Mouse (Mus musculus) heart, postnatal 25 days (tissue): ENCODE measurements around the gene Coro1a. TPM values are rescaled to one million over a fixed set of nuclear protein-coding genes. Genes with fewer than 3 reads are reported as not detected.
"Not testable (repeated sequence)": the region's sequence is repeated elsewhere in the genome, so short reads cannot be mapped to it uniquely, and the experiment has no call there.

Experiments
- DNase-seq: peaks from one replicate; pipeline ENCODE4 v3.0.0; 2022; ENCODE audit warnings: low spot score
- intact Hi-C: fragments of 180-260 bp; cut with DNase I; formaldehyde crosslinking; loops from one replicate; pipeline ENCODE4 v1.15.1; 2025
- total RNA-seq, 2 experiments: library from RNA; stranded (reverse); gene quantifications; 2 replicates each; pipeline ENCODE4 v1.2.3; 2021

Coro1a gene
- 10 to 100 TPM; 10.6 to 10.8 TPM for total RNA-seq

- intact Hi-C loops: no loop called here
- DNase-seq: no peak
Measured at GRCm38 (mm10) chr7:126707442-126708174, at the start of gene Coro1a. TSS of gene Coro1a (minus strand) at chr7:126707787.

GRCm38 (mm10) chr7:126754866-126755265, 47.3 kb upstream of the Coro1a start:
- intact Hi-C loops: loop anchor here (10.0 kb wide), 1 partner anchor 350 kb away; no protein-coding TSS in a partner anchor
- peak; percentile 51 for DNase-seq

DNA sequence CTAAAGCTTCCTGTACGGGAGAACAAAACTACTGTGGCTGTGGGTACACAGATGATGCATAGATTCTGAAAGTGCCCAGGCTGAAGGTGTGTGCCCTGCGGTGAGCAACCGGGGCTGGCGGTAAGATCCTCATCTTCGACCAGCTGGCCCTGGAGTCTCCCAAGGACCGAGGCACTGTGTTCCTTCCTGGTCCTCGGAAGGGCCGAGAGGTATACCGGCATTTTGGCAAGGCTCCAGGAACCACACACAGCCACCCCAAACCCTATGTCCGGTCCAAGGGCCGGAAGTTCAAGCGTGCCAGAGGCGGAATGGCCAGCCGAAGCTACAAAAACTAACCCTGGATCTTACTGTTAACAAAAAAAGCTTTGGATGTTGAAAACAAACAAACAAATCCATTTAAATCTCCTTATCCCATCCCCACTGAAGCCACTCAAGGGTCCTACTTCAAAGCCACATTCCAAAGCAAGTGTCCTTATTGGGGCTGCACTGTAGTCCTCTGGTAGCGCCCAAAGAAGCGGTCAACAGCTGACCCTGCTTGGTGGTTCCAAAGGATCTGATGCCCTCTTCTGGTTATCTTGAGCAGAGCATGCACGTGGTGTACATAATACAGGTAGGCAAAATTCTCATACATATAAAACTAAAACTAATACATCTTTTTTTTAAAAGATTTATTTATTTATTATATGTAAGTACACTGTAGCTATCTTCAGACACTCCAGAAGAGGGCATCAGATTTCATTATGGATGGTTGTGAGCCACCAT, 42.2 kb upstream of the Coro1a start:
- intact Hi-C loops: loop anchor here (5.0 to 10.0 kb wide), 2 partner anchors 47 to 355 kb away; no protein-coding TSS in a partner anchor
- no peak for DNase-seq

GRCm38 (mm10) chr7:126748824-126749223, 41.2 kb upstream of the Coro1a start:
- intact Hi-C loops: loop anchor here (5.0 kb wide), 1 partner anchor 47 kb away; no protein-coding TSS in a partner anchor
- DNase-seq: no peak

GRCm38 (mm10) chr7:126746798-126747197, 39.2 kb upstream of the Coro1a start:
- DNase-seq: no peak
- intact Hi-C loops: loop anchor here (5.0 kb wide), 1 partner anchor 44 kb away; no protein-coding TSS in a partner anchor

DNA sequence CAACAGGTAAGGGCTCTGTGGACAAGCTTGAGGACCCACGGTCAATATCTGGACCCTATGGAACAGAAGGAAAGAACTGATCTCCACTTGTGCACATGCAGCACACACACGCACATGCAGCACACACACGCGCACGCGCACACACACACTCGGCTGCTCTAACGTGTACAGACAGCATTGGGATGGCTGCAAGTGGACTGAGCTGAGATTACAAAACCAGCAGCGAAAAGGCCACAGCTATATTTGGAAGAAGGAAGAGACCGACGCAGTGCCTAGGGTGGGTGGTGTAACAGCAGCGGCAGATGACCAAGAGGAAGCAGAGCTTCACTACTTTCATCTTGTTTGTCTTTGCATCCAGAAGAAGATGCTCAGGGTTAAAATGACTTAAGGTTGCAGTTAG, 38.5 kb upstream of the Coro1a start:
- intact Hi-C loops: loop anchor here (5.0 kb wide), 1 partner anchor 44 kb away; no protein-coding TSS in a partner anchor
- no peak for DNase-seq

DNA sequence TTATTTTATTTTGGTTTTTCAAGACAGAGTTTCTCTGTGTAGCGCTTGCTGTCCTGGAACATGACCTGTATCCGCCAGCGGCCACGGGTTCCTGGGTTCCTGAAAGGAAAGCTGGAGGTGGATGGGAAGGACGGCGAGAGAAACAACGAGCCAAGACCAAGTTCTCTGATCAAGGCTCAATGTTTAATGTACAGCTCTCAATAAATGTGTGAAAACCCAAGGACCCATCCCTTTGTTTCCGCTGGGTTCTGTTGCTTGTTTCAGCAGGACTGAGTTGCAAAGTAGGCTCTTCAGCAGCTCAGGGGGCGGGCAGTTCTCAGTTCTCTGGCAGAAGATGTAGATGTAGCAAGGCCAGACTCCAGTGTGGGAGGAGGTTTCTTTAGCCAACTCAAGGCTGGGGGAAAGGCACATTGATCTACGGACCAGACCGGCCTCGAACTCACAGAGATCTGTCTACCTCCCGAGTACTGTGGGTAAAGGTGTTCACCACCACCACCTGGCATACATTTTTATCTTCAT, 34.4 kb upstream of the Coro1a start:
- DNase-seq: no peak
- intact Hi-C loops: no loop called here

- intact Hi-C loops: no loop called here
- DNase-seq: no peak
Measured at GRCm38 (mm10) chr7:126741452-126741851, 33.9 kb upstream of the Coro1a start.

DNA sequence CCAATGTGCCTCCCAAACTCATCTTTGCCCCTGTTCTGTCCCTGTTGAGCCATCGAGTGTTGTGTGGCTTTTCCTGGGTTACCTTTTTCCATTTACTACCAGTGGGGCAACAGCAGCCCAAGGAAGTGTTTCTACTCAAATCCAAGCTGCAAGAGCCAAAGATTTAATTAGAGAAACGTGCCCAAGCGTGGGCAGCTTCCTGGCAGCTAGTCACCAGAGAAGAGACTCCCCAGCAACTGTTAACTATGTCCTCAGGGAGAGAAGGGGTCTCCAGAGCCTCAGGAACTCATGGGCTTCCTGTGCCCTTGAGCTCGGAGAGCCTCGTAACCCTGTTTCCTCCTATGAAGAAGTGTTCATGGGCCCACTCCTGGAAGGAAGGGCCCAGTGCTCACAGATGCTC, 33.4 kb upstream of the Coro1a start:
- no peak for DNase-seq
- intact Hi-C loops: no loop called here

DNA sequence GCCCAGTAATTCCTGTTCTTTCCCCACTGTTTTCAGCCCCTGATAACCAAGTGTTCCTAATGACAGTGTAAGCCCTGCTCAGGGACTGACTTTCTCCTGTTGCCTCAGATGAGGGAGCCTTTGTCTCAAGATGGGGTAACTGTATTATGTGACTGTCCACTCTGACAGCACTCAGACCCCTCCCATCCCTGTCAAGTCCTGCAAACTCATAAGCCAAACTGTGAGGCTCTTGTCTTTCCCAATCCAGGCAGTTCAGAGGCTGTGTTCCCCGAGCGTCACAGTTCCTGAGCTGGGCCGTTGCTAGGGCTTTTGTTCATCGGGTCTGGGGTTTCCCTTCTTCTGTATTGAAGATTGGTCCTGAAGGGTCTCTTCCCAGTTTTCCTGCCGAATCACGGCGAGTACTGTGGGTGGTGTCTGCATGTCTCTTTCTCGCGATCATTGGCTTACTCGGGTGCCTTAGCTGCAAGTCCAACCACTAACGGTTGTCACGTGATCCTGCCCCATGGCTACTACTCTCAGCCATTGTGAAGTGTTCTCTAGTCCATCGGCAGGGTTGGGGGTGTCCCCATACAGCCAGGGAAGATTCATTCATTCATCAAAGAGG, 32.6 kb upstream of the Coro1a start:
- intact Hi-C loops: no loop called here
- no peak for DNase-seq

GRCm38 (mm10) chr7:126739551-126739950, 32.0 kb upstream of the Coro1a start:
- intact Hi-C loops: no loop called here
- DNase-seq: no peak

DNA sequence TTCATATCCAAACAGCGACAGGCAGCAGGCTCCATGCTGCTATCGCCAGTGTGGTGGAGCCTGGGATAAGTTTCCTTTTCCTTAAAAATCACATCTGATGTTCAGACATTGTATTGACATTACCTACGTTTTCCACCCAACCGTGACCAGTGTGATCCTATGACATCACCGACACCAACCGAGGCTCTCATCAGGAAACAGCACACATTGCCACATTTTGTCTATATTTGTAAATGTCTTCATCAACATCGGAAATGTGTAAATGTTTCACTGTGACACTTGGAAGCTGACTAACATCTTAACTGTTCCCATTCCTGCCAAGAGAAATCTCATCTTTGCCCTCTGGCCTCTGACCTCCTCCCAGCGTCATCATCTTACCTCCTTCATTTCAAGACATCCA, 28.5 kb upstream of the Coro1a start:
- intact Hi-C loops: no loop called here

DNA sequence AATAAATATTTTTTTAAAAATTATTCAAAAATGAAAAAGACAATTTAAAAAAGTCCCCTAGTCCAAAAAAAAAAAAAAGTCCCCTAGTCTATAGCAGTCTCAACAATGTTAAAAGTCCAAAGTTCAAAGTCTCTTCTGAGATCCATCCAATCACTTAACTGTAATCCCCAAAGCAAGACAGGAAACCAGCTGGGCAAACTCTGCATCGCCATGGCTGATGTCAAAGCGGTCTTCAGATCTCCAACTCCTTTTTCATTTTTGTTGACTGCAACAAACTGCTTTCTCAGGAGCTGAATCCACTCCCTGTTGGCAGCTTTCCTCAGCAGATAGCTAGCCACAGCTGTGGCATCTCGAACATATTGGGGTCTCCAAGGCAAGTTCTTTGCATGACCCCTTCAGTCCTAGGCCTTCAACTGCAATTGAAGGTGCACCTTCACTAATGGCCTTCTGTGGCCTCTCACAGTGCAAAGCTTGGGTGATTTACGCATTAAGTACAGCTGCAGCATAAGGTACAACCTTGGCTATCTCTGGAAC, 22.7 kb upstream of the Coro1a start:
- intact Hi-C loops, DNase-seq: not testable (repeated sequence)

More for the DNA sequence above, 28.5 kb upstream of the Coro1a start:
- no peak for DNase-seq

GRCm38 (mm10) chr7:126725667-126726066, 18.1 kb upstream of the Coro1a start:
- no peak for DNase-seq
- intact Hi-C loops: no loop called here

- no peak for DNase-seq
- intact Hi-C loops: no loop called here
Measured at GRCm38 (mm10) chr7:126725077-126725476, 17.5 kb upstream of the Coro1a start.

DNA sequence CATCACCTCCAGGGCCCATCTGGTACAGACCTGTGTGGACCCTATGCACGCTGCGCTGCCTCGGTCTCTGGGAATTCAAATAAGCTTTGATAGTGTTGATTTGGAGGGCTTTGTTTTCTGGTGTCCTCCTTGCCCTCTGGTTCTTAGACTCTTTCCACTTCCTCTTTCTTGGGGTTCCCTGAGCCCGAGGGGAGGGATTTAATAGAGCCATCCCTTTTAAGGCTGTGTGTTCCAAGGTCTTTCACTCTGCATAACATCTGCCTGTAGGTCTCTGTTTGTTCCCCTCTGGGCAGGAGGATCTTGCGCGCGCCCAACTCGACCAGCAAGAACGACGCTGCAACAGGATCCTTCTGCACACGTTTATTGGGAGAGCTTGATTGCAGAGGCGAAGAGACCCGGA, 14.0 kb upstream of the Coro1a start:
- no peak for DNase-seq
- intact Hi-C loops: no loop called here

- intact Hi-C loops: no loop called here
- no peak for DNase-seq
Measured at GRCm38 (mm10) chr7:126718787-126719337, 11.3 kb upstream of the Coro1a start.

- intact Hi-C loops: no loop called here
- DNase-seq: no peak
Measured at GRCm38 (mm10) chr7:126717566-126717965, 10.0 kb upstream of the Coro1a start.

GRCm38 (mm10) chr7:126715679-126716078, 8.1 kb upstream of the Coro1a start:
- no peak for DNase-seq
- intact Hi-C loops: no loop called here

DNA sequence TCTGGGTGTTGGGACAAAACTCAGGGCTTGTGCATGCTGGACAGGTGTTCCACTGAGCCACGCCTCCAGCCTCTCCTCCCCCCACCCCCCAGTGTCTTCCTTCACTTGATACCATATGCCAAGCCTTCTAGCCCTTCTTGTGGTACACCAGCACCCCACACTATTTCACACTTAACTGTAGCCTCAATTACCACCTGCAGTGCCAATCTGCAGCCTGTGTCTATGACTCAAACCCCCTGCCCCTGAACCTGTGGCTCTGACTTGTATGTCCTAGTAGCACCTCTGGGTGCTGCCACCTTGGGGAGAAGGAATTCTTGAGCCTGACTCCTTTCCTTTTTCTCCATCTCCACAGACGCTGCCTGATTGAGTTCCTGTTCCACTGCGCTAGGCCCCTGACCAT, 4.3 kb upstream of the Coro1a start:
- DNase-seq: no peak
- intact Hi-C loops: no loop called here
